ENCODE assay signal across 18 mouse cellular contexts in the genomic region with DNA sequence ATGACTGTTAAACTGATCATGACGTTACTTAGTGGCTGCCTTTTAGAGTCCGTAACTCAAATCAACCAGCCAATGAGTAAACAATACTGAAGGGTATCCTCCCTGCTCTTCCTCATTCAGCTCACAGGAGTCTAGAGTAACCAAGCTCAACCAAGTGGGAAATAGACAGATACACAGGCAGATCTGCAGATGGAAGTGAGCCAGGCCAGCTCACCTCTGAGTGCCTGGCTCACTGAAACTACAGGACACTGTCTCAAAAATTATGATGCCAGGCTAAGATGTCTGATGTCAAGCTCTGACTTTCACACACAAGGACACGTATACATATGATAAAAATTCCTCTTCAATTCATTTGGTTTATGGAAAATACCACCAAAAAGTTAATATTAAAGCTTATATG.
"Had no signal": no experiment of that assay in that cellular context is flagged by ENCODE, and none has a peak within 500 bp of the region (broad histone marks: within the 10 kb centered on the region; RNA-seq: fewer than 3 reads in every experiment).

No protein-coding gene starts in this region.

- ATAC-seq: midbrain, embryonic 16.5 days had no signal

- H3K4me2 ChIP-seq: lung, embryonic 14.5 days; midbrain, embryonic 12.5 days; neural tube, embryonic 13.5 days; neural tube, embryonic 15.5 days had no signal

- H3K27me3 ChIP-seq: midbrain, embryonic 12.5 days; neural tube, embryonic 13.5 days; neural tube, embryonic 15.5 days had no signal

- H3K9me3 ChIP-seq: midbrain, embryonic 12.5 days; neural tube, embryonic 13.5 days; neural tube, embryonic 15.5 days had no signal

- H3K9ac ChIP-seq: lung, embryonic 14.5 days; midbrain, embryonic 12.5 days; neural tube, embryonic 13.5 days; neural tube, embryonic 15.5 days had no signal

- H3K4me3 ChIP-seq: midbrain, embryonic 12.5 days; myocyte; neural tube, embryonic 13.5 days; neural tube, embryonic 15.5 days had no signal

- H3K27ac ChIP-seq: midbrain, embryonic 12.5 days; neural tube, embryonic 13.5 days; neural tube, embryonic 15.5 days had no signal

- H3K4me1 ChIP-seq: midbrain, embryonic 12.5 days; neural tube, embryonic 13.5 days; neural tube, embryonic 15.5 days had no signal

- DNase-seq: lung, adult 18-20 months; lung, embryonic 14.5 days; lung, postnatal 10 days; lung, postnatal 4 days; midbrain, embryonic 14.5 days; retina, postnatal 1 day; right cerebral cortex, adult 18-20 months; right cerebral cortex, postnatal 25 days; right cerebral cortex, postnatal 4 days; spleen, adult 18-20 months; thymus, adult 18-20 months; thymus, postnatal 25 days; thymus, postnatal 4 days had no signal

- H3K36me3 ChIP-seq: midbrain, embryonic 12.5 days; neural tube, embryonic 13.5 days; neural tube, embryonic 15.5 days had no signal
